Mouse (Mus musculus) heart, postnatal 0 days (tissue): ENCODE data around the gene Umad1.

Experiments
- CTCF ChIP-seq: IDR thresholded peaks from 2 replicates; pipeline ENCODE4 v1.5.1; 2016; ENCODE audit warnings: antibody characterized with exemption, control low read depth, low read depth
- EP300 ChIP-seq: IDR thresholded peaks from 2 replicates; pipeline ENCODE4 v1.6.1; 2016; ENCODE audit warnings: antibody characterized with exemption, low read depth

DNA sequence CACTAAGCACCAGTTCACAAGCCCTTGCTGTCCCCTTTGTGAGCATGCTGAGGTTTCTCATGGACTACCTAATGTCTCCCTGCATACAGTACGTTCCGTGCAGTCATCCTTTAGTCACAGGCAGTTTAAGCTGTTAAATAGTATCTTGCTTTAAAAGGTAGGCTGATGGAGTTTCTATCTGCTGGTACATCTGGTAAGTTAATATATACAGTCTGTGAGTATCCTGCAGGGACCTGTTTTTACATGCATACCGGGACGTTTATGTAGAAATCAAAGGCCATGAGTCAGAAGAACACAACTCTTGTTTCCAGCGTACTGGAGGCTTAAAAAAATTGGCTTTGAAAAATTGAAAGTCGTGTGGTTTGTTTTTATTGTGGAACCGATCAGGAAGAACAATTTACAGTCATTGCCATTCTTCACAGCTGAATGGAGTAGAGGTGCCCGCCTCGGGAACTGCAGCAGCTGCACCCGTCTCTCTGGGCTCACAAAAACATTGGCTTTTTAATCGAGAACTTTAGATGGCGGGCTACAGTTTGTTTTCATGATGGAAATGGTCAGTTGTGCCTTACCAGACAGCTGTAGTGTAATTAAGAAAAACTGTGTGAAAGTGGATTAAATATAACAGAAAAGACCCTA is 93.6 kb downstream of the Umad1 start:
- TF ChIP-seq CTCF, result no peak
- TF ChIP-seq EP300, result no peak
